Mouse (Mus musculus) macrophage (primary cell): ENCODE results near the gene Arpc1b. TPM values are rescaled to one million over a fixed set of nuclear protein-coding genes. Genes with fewer than 3 reads are reported as not detected.

ENCODE experiments used
- H3K27ac ChIP-seq: fragments of 350-480 bp; formaldehyde crosslinking; 2 replicates; pipeline ENCODE4 v1.9.0; 2021
- H3K36me3 ChIP-seq: fragments of 350-480 bp; formaldehyde crosslinking; 2 replicates; pipeline ENCODE4 v1.9.0; 2021; ENCODE audit errors: inconsistent target
- H3K4me3 ChIP-seq: fragments of 350-480 bp; formaldehyde crosslinking; 2 replicates; pipeline ENCODE4 v1.9.0; 2021; ENCODE audit errors: inconsistent target
- H3K79me2 ChIP-seq: fragments of 350-480 bp; formaldehyde crosslinking; 2 replicates; pipeline ENCODE4 v1.9.0; 2021; ENCODE audit errors: inconsistent target
- WGBS: methylation state at CpG from one replicate; pipeline ENCODE4 v1.1.7; 2026; ENCODE audit warnings: inconsistent platforms; ENCODE audit not compliant: missing documents; 5-methylcytosine and 5-hydroxymethylcytosine counted together
- polyA plus RNA-seq: library from polyadenylated mRNA; stranded (reverse); fragments of 250-400 nt; gene quantifications from 3 replicates; pipeline ENCODE4 v1.2.4, GENCODE M21; 2018; ENCODE audit warnings: inconsistent platforms

Gene Arpc1b
- polyA plus RNA-seq, 1 experiment from 2014 or later: 401 TPM

GRCm38 (mm10) chr5:145164710-145165109, 50.7 kb downstream of the Arpc1b start:
- H3K27ac ChIP-seq: no peak overlapping the region
- 77% methylated on average over 3 of the region's 3 CpGs for WGBS

GRCm38 (mm10) chr5:145165184-145165583, 51.2 kb downstream of the Arpc1b start:
- WGBS: 94% methylated on average over 15 of the region's 15 CpGs
- Histone ChIP-seq H3K4me3 (no peak overlapping the region), H3K27ac (no peak overlapping the region), H3K36me3 (peaks cover 19% of the 10 kb centered on the region; the same call in 1 of the 2 replicates), H3K79me2 (peaks cover 65% of the 10 kb centered on the region)

More at GRCm38 (mm10) chr5:145164710-145165109, 50.7 kb downstream of the Arpc1b start:
- Histone ChIP-seq H3K79me2 (peaks cover 60% of the 10 kb centered on the region), H3K36me3 (peaks cover 24% of the 10 kb centered on the region; the same call in 1 of the 2 replicates), H3K4me3 (no peak overlapping the region)

- Histone ChIP-seq H3K79me2 (peaks cover 79% of the 10 kb centered on the region), H3K27ac (peak within 1 kb of the TSS; percentile 70), H3K4me3 (peak within 1 kb of the TSS; percentile 95), H3K36me3 (peaks cover 14% of the 10 kb centered on the region; the same call in 1 of the 2 replicates)
- WGBS: under 1% methylated on average over 51 of the region's 51 CpGs
Observed at GRCm38 (mm10) chr5:145166536-145167305, 52.7 kb downstream of the Arpc1b start, which contains the start of the genes Ptcd1 and Cpsf4. Gene Ptcd1, minus strand, starts transcription at chr5:145167108. Gene Cpsf4, plus strand, starts transcription at chr5:145167213.

GRCm38 (mm10) chr5:145167306-145167661, 53.3 kb downstream of the Arpc1b start:
- H3K27ac ChIP-seq: peak overlapping the region; percentile 46

GRCm38 (mm10) chr5:145178461-145178980, 64.5 kb downstream of the Arpc1b start:
- 73% methylated on average over 18 of the region's 18 CpGs for WGBS
- peak overlapping the region; percentile 5 for H3K27ac ChIP-seq
- peaks cover 69% of the 10 kb centered on the region for H3K36me3 ChIP-seq
- no peak overlapping the region for H3K4me3 ChIP-seq
- peaks cover 26% of the 10 kb centered on the region; the same call in 1 of the 2 replicates for H3K79me2 ChIP-seq

More at GRCm38 (mm10) chr5:145167306-145167661, 53.3 kb downstream of the Arpc1b start:
- 0% methylated on average over 28 of the region's 28 CpGs for WGBS
- H3K79me2 ChIP-seq: peaks cover 85% of the 10 kb centered on the region
- H3K36me3 ChIP-seq: peaks cover 15% of the 10 kb centered on the region; the same call in 1 of the 2 replicates
- H3K4me3 ChIP-seq: peak overlapping the region; percentile 95

Other genes starting within 250 kb of the Arpc1b start
- 11.3 to 16.6 TPM (median 16.6 TPM) in 3 replicates for gene Smurf1, start 148.4 kb upstream of the Arpc1b start, polyA plus RNA-seq
- gene Gm4871, start 81.5 kb upstream of the Arpc1b start, polyA plus RNA-seq: not detected in 3 replicates
- gene 1700018F24Rik, start 71.2 kb upstream of the Arpc1b start, polyA plus RNA-seq: not detected in 3 replicates
- gene Arpc1a, start 30.4 kb upstream of the Arpc1b start, polyA plus RNA-seq: 37.0 to 93.9 TPM (median 74.8 TPM) in 3 replicates
- gene Kpna7, start 30.2 kb upstream of the Arpc1b start, polyA plus RNA-seq: not detected in 3 replicates
- 39.1 to 134 TPM (median 69.9 TPM) in 3 replicates for gene Pdap1, start 26.0 kb downstream of the Arpc1b start, polyA plus RNA-seq
- 133 to 160 TPM (median 139 TPM) in 3 replicates for gene Bud31, start 26.1 kb downstream of the Arpc1b start, polyA plus RNA-seq
- 8.9 to 12.6 TPM (median 9.1 TPM) in 3 replicates for gene Ptcd1, start 52.9 kb downstream of the Arpc1b start, polyA plus RNA-seq
- 12.2 to 17.6 TPM (median 16.5 TPM) in 3 replicates for gene Cpsf4, start 53.0 kb downstream of the Arpc1b start, polyA plus RNA-seq
- 102 to 214 TPM (median 189 TPM) in 3 replicates for gene Atp5j2, start 77.8 kb downstream of the Arpc1b start, polyA plus RNA-seq
- 5.3 to 8.3 TPM (median 7.4 TPM) in 3 replicates for gene Zkscan14, start 87.7 kb downstream of the Arpc1b start, polyA plus RNA-seq
- gene Zkscan5, start 90.3 kb downstream of the Arpc1b start, polyA plus RNA-seq: 4.0 to 4.8 TPM (median 4.2 TPM) in 3 replicates
- gene Zfp655, start 117.5 kb downstream of the Arpc1b start, polyA plus RNA-seq: 34.3 to 40.2 TPM (median 37.0 TPM) in 3 replicates
- 8.7 to 9.0 TPM (median 8.9 TPM) in 3 replicates for gene Zscan25, start 166.3 kb downstream of the Arpc1b start, polyA plus RNA-seq
- gene Cyp3a57, start 231.1 kb downstream of the Arpc1b start, polyA plus RNA-seq: not detected in 3 replicates